Comparison of ENCODE assay signal across 19 mouse cellular contexts in the genomic region with DNA sequence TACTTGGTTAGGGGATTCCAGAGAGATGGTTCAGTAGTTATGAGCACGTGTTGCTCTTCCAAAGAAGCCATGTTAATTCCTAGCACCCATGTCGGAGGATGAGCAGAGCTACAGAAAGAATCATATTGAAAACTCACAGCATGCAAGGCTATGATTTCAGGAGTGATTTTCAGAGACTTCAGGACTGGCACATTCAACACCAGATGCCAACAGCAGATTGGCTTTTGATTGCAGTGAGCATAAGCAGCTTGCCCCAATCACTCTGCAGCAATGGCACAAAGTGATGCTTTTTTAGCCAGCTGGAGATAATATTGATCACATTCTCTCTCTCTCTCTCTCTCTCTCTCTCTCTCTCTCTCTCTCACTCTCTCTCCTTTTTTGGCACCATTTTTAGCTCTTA.
DNase-seq lines count a peak whose midpoint lies in the region; ATAC-seq and TF ChIP-seq lines count a peak whose summit lies in the region.
"Had no signal": no experiment of that assay in that cellular context is flagged by ENCODE, and none has a peak within 500 bp of the region (broad histone marks: within the 10 kb centered on the region; RNA-seq: fewer than 3 reads in every experiment).

No protein-coding gene starts in this region.

- no peak for DNase-seq in forebrain, embryonic 10.5 days (ENCODE audit: extremely low spot score, low spot score)
- DNase-seq in neural tube, embryonic 10.5 days (ENCODE audit: extremely low spot score, low spot score), result no peak
- peak; percentile 27 to 34 for DNase-seq in layer of hippocampus, adult 8-10 months (ENCODE audit: low spot score in 2 of 2)
- no peak for DNase-seq in heart, adult 18-20 months
- DNase-seq in adrenal gland, postnatal 36 days, result no peak
- DNase-seq: adrenal gland, postnatal 25 days; cerebellum, adult 8-10 months; kidney, adult 9 months; kidney, postnatal 25 days; liver, embryonic 13.5 days; lung, adult 2 months had no signal

- H3K36me3 ChIP-seq in forebrain, embryonic 13.5 days (ENCODE audit: poor library complexity, severe bottlenecking), result no peaks in the 10 kb centered on the region
- no peaks in the 10 kb centered on the region for H3K36me3 ChIP-seq in forebrain, embryonic 10.5 days (replicated peaks)
- no peaks in the 10 kb centered on the region for H3K36me3 ChIP-seq in neural tube, embryonic 15.5 days
- no peaks in the 10 kb centered on the region for H3K36me3 ChIP-seq in small intestine, adult 2 months (ENCODE audit: control insufficient read depth, insufficient read depth, low read length)
- H3K36me3 ChIP-seq: heart, embryonic 10.5 days; hindbrain, embryonic 15.5 days; liver, embryonic 13.5 days; midbrain, embryonic 15.5 days had no signal

- H3K4me3 ChIP-seq in forebrain, embryonic 13.5 days, result no peak overlapping the region
- no peak overlapping the region for H3K4me3 ChIP-seq in forebrain, embryonic 10.5 days
- H3K4me3 ChIP-seq in neural tube, embryonic 15.5 days (replicated peaks), result no peak overlapping the region
- no peak overlapping the region for H3K4me3 ChIP-seq in small intestine, adult 2 months (ENCODE audit: low read depth, low read length)
- H3K4me3 ChIP-seq: heart, embryonic 10.5 days; hindbrain, embryonic 15.5 days; liver, embryonic 13.5 days; megakaryocyte, embryonic 14.5 days; midbrain, embryonic 15.5 days had no signal

- no peak overlapping the region for H3K27ac ChIP-seq in forebrain, embryonic 13.5 days
- H3K27ac ChIP-seq in forebrain, embryonic 10.5 days, result no peak overlapping the region
- no peak overlapping the region for H3K27ac ChIP-seq in neural tube, embryonic 15.5 days (replicated peaks)
- peak overlapping the region; percentile 43; the same call in 1 of the 2 replicates for H3K27ac ChIP-seq in small intestine, adult 2 months (ENCODE audit: insufficient read depth, low read depth, low read length)
- H3K27ac ChIP-seq: heart, embryonic 10.5 days; hindbrain, embryonic 15.5 days; liver, embryonic 13.5 days; midbrain, embryonic 15.5 days; stomach, postnatal 0 days had no signal

- no peak overlapping the region for H3K4me2 ChIP-seq in forebrain, embryonic 13.5 days
- H3K4me2 ChIP-seq in neural tube, embryonic 15.5 days, result no peak overlapping the region
- H3K4me2 ChIP-seq: hindbrain, embryonic 15.5 days; liver, embryonic 13.5 days; midbrain, embryonic 15.5 days had no signal

- no peak for TF ChIP-seq CTCF in small intestine, adult 2 months (IDR thresholded peaks at IDR 0.05; ENCODE audit: extremely low read depth, insufficient read length, insufficient replicate concordance, low read depth, low read length)

- no peak overlapping the region for H3K9ac ChIP-seq in forebrain, embryonic 13.5 days
- no peak overlapping the region for H3K9ac ChIP-seq in neural tube, embryonic 15.5 days (replicated peaks)
- H3K9ac ChIP-seq: hindbrain, embryonic 15.5 days; liver, embryonic 13.5 days; midbrain, embryonic 15.5 days had no signal

- TF ChIP-seq POLR2A in small intestine, adult 2 months (IDR thresholded peaks at IDR 0.05; ENCODE audit: low read depth, low read length), result no peak

- no peaks in the 10 kb centered on the region for H3K9me3 ChIP-seq in forebrain, embryonic 13.5 days (replicated peaks)
- no peaks in the 10 kb centered on the region for H3K9me3 ChIP-seq in forebrain, embryonic 10.5 days
- H3K9me3 ChIP-seq in neural tube, embryonic 15.5 days (replicated peaks), result no peaks in the 10 kb centered on the region
- H3K9me3 ChIP-seq: heart, embryonic 10.5 days; hindbrain, embryonic 15.5 days; liver, embryonic 13.5 days; megakaryocyte, embryonic 14.5 days; midbrain, embryonic 15.5 days had no signal

- 84% methylated on average over 2 of the region's 2 CpGs for WGBS in forebrain, embryonic 13.5 days
- WGBS in forebrain, embryonic 10.5 days, result 87% methylated on average over 2 of the region's 2 CpGs
- 84% methylated on average over 2 of the region's 2 CpGs for WGBS in neural tube, embryonic 15.5 days
- 29% methylated on average over 2 of the region's 2 CpGs for WGBS in small intestine, adult 2 months

- ATAC-seq in forebrain, embryonic 13.5 days, result peak; percentile 83; the same call in 1 of the 2 replicates
- ATAC-seq in neural tube, embryonic 15.5 days (ENCODE audit: low FRiP score), result peak; percentile 38; the same call in 1 of the 2 replicates
- ATAC-seq: midbrain, embryonic 15.5 days had no signal

- no peaks in the 10 kb centered on the region for H3K4me1 ChIP-seq in forebrain, embryonic 13.5 days
- no peaks in the 10 kb centered on the region for H3K4me1 ChIP-seq in forebrain, embryonic 10.5 days
- H3K4me1 ChIP-seq in neural tube, embryonic 15.5 days, result no peaks in the 10 kb centered on the region
- H3K4me1 ChIP-seq in small intestine, adult 2 months (ENCODE audit: control insufficient read depth, insufficient read depth, insufficient read length, low read length), result peaks cover 7% of the 10 kb centered on the region; the same call in 1 of the 2 replicates
- H3K4me1 ChIP-seq: heart, embryonic 10.5 days; hindbrain, embryonic 15.5 days; liver, embryonic 13.5 days; megakaryocyte, embryonic 14.5 days; midbrain, embryonic 15.5 days had no signal

- no peaks in the 10 kb centered on the region for H3K27me3 ChIP-seq in forebrain, embryonic 13.5 days
- H3K27me3 ChIP-seq in forebrain, embryonic 10.5 days (ENCODE audit: poor library complexity, severe bottlenecking), result no peaks in the 10 kb centered on the region
- H3K27me3 ChIP-seq in neural tube, embryonic 15.5 days (replicated peaks), result no peaks in the 10 kb centered on the region
- no peaks in the 10 kb centered on the region for H3K27me3 ChIP-seq in small intestine, adult 2 months (ENCODE audit: control insufficient read depth, insufficient read depth, low read length)
- H3K27me3 ChIP-seq: hindbrain, embryonic 15.5 days; liver, embryonic 13.5 days; megakaryocyte, embryonic 14.5 days; midbrain, embryonic 15.5 days had no signal

Comparison
In these comparisons a context has a peak if more than half of its experiments do, and no peak if none do; other contexts are left out.
1. DNase-seq: peak in layer of hippocampus, adult 8-10 months (2 of 2); none in forebrain, embryonic 10.5 days (single experiment), neural tube, embryonic 10.5 days (single experiment), heart, adult 18-20 months (0 of 2) and adrenal gland, postnatal 36 days (0 of 2).